Mouse (Mus musculus) embryonic facial prominence, embryonic 11.5 days (tissue): ENCODE results near the gene Klrb1b. TPM values are rescaled to one million over a fixed set of nuclear protein-coding genes. Genes with fewer than 3 reads are reported as not detected.

Experiments used
- ATAC-seq: fragments of 200-750 bp; cut with Nextera tagmentation; replicated peaks from 2 replicates; pipeline ENCODE4 v1.8.0; 2017; ENCODE audit warnings: low read depth; ENCODE audit not compliant: insufficient number of reproducible peaks, low FRiP score, low TSS enrichment
- DNase-seq: peaks from one replicate; pipeline ENCODE4 v3.0.0-alpha.2; 2015; ENCODE audit warnings: low spot score
- H3K27ac ChIP-seq: fragments of 300-500 bp; sonication (generic); replicated peaks from 2 replicates; pipeline ENCODE4 v1.5.1; 2014; ENCODE audit warnings: mild to moderate bottlenecking, low read depth, low read length, control low read depth
- H3K27me3 ChIP-seq: fragments of 300-500 bp; sonication (generic); 2 replicates; pipeline ENCODE4 v1.6.1; 2014; ENCODE audit warnings: mild to moderate bottlenecking, low read length, moderate library complexity, mixed read lengths; ENCODE audit not compliant: control insufficient read depth, insufficient read depth
- H3K36me3 ChIP-seq: fragments of 300-500 bp; sonication (generic); replicated peaks from 2 replicates; pipeline ENCODE4 v1.6.1; 2014; ENCODE audit warnings: low read depth, mild to moderate bottlenecking, low read length, moderate library complexity, mixed read lengths; ENCODE audit not compliant: control insufficient read depth, insufficient read depth
- H3K4me1 ChIP-seq: fragments of 300-500 bp; sonication (generic); 2 replicates; pipeline ENCODE4 v1.6.1; 2014; ENCODE audit warnings: low read length, mixed read lengths; ENCODE audit not compliant: control insufficient read depth, insufficient read depth
- H3K4me2 ChIP-seq: fragments of 300-500 bp; sonication (generic); 2 replicates; pipeline ENCODE4 v1.6.1; 2014; ENCODE audit warnings: low read depth, mild to moderate bottlenecking, control low read depth, low read length, moderate library complexity
- H3K4me3 ChIP-seq: fragments of 300-500 bp; sonication (generic); 2 replicates; pipeline ENCODE4 v1.5.1; 2014; ENCODE audit warnings: low read depth, low read length, control low read depth
- H3K9ac ChIP-seq: fragments of 300-500 bp; sonication (generic); replicated peaks from 2 replicates; pipeline ENCODE4 v1.6.1; 2014; ENCODE audit warnings: mild to moderate bottlenecking, control low read depth, low read length
- H3K9me3 ChIP-seq: fragments of 300-500 bp; sonication (generic); replicated peaks from 2 replicates; pipeline ENCODE4 v1.6.1; 2016; ENCODE audit warnings: mild to moderate bottlenecking, low read length, inconsistent platforms, mixed read lengths; ENCODE audit not compliant: control insufficient read depth
- WGBS: fragments of 180-500 bp; shearing (Covaris S2); extraction: QIAGEN DNeasy Blood & Tissue Kit; methylation state at CpG from one replicate; pipeline ENCODE4 v1.1.7; 2014; 5-methylcytosine and 5-hydroxymethylcytosine counted together
- polyA plus RNA-seq: library from polyadenylated mRNA; unstranded; fragments of >200 nt; fragmentation: Nextera tagmentation; extraction: Ambion mirVana; gene quantifications from 2 replicates; pipeline ENCODE4 v1.2.1, GENCODE M21; 2014

Gene Klrb1b
- polyA plus RNA-seq, 1 experiment from 2014 or later: not detected

- ATAC-seq (no peak), DNase-seq (no peak)
- 77% methylated on average over 3 of the region's 3 CpGs for WGBS
- H3K27me3 ChIP-seq: no peaks in the 10 kb centered on the region
- no peak overlapping the region for H3K9ac ChIP-seq
- no peaks in the 10 kb centered on the region for H3K36me3 ChIP-seq
- H3K4me2 ChIP-seq: no peak overlapping the region
- H3K4me1 ChIP-seq: no peaks in the 10 kb centered on the region
- no peak overlapping the region for H3K27ac ChIP-seq
- no peak overlapping the region for H3K4me3 ChIP-seq
- H3K9me3 ChIP-seq: no peaks in the 10 kb centered on the region
These were observed 26.6 kb upstream of the Klrb1b start for GRCm38 (mm10) chr6:128852766-128853165.

GRCm38 (mm10) chr6:128851151-128851550, 25.0 kb upstream of the Klrb1b start:
- H3K27ac ChIP-seq: no peak overlapping the region
- DNase-seq (no peak), ATAC-seq (no peak)
- no peaks in the 10 kb centered on the region for H3K36me3 ChIP-seq
- 82% methylated on average over 2 of the region's 2 CpGs for WGBS
- no peak overlapping the region for H3K9ac ChIP-seq
- H3K4me2 ChIP-seq: no peak overlapping the region
- no peak overlapping the region for H3K4me3 ChIP-seq
- no peaks in the 10 kb centered on the region for H3K9me3 ChIP-seq
- no peaks in the 10 kb centered on the region for H3K27me3 ChIP-seq
- H3K4me1 ChIP-seq: no peaks in the 10 kb centered on the region

- no peak for ATAC-seq
These were observed 24.5 kb upstream of the Klrb1b start for GRCm38 (mm10) chr6:128850671-128851070.

GRCm38 (mm10) chr6:128849902-128850301, 23.8 kb upstream of the Klrb1b start:
- ATAC-seq: no peak
- whole genome bisulfite sequencing: 55% methylated on average over 2 of the region's 2 CpGs
- no peak overlapping the region for H3K4me3 ChIP-seq

More at GRCm38 (mm10) chr6:128850671-128851070, 24.5 kb upstream of the Klrb1b start:
- H3K9me3 ChIP-seq: no peaks in the 10 kb centered on the region
- H3K4me1 ChIP-seq: no peaks in the 10 kb centered on the region
- H3K27ac ChIP-seq: no peak overlapping the region
- no peaks in the 10 kb centered on the region for H3K36me3 ChIP-seq
- WGBS: 87% methylated on average over 2 of the region's 2 CpGs
- no peak overlapping the region for H3K4me3 ChIP-seq
- no peak overlapping the region for H3K4me2 ChIP-seq
- H3K27me3 ChIP-seq: no peaks in the 10 kb centered on the region
- DNase-seq: no peak
- H3K9ac ChIP-seq: no peak overlapping the region

GRCm38 (mm10) chr6:128847401-128847800, 21.3 kb upstream of the Klrb1b start:
- H3K4me1 ChIP-seq: 0 out of 2 replicates have a peak, but pooled peaks cover 2% of the 10 kb centered on the region
- H3K36me3 ChIP-seq: no peaks in the 10 kb centered on the region
- H3K27me3 ChIP-seq: no peaks in the 10 kb centered on the region
- DNase-seq (no peak), ATAC-seq (no peak)
- no peak overlapping the region for H3K27ac ChIP-seq
- H3K4me2 ChIP-seq: no peak overlapping the region
- no peaks in the 10 kb centered on the region for H3K9me3 ChIP-seq
- no peak overlapping the region for H3K9ac ChIP-seq
- H3K4me3 ChIP-seq: no peak overlapping the region
- 85% methylated on average over 4 of the region's 4 CpGs for WGBS

More at GRCm38 (mm10) chr6:128849902-128850301, 23.8 kb upstream of the Klrb1b start:
- H3K4me2 ChIP-seq: no peak overlapping the region
- H3K36me3 ChIP-seq: no peaks in the 10 kb centered on the region
- no peak overlapping the region for H3K27ac ChIP-seq
- H3K4me1 ChIP-seq: no peaks in the 10 kb centered on the region
- H3K9ac ChIP-seq: no peak overlapping the region
- no peaks in the 10 kb centered on the region for H3K27me3 ChIP-seq
- no peaks in the 10 kb centered on the region for H3K9me3 ChIP-seq
- peak; percentile 78 for DNase-seq

GRCm38 (mm10) chr6:128845998-128846542, 19.9 kb upstream of the Klrb1b start:
- ATAC-seq (no peak), DNase-seq (no peak)
- Histone ChIP-seq H3K4me3 (no peak overlapping the region), H3K27ac (no peak overlapping the region), H3K36me3 (no peaks in the 10 kb centered on the region), H3K9ac (no peak overlapping the region), H3K27me3 (no peaks in the 10 kb centered on the region), H3K9me3 (no peaks in the 10 kb centered on the region), H3K4me1 (0 out of 2 replicates have a peak, but pooled peaks cover 2% of the 10 kb centered on the region), H3K4me2 (no peak overlapping the region)
- 65% methylated on average over 6 of the region's 9 CpGs for WGBS

GRCm38 (mm10) chr6:128845319-128845979, 19.3 kb upstream of the Klrb1b start:
- no peak overlapping the region for H3K4me3 ChIP-seq
- DNase-seq: peak; percentile 95
- no peaks in the 10 kb centered on the region for H3K9me3 ChIP-seq
- H3K27me3 ChIP-seq: no peaks in the 10 kb centered on the region
- 0 out of 2 replicates have a peak, but pooled peaks cover 2% of the 10 kb centered on the region for H3K4me1 ChIP-seq
- no peaks in the 10 kb centered on the region for H3K36me3 ChIP-seq
- no peak overlapping the region for H3K9ac ChIP-seq
- WGBS: 30% methylated on average over 7 of the region's 7 CpGs
- ATAC-seq: no peak; the same call in 1 of the 2 replicates
- no peak overlapping the region for H3K27ac ChIP-seq
- H3K4me2 ChIP-seq: no peak overlapping the region

GRCm38 (mm10) chr6:128844586-128845080, 18.5 kb upstream of the Klrb1b start:
- H3K4me3 ChIP-seq: no peak overlapping the region
- H3K9ac ChIP-seq: no peak overlapping the region
- no peak overlapping the region for H3K27ac ChIP-seq
- DNase-seq: no peak
- no peaks in the 10 kb centered on the region for H3K36me3 ChIP-seq
- H3K9me3 ChIP-seq: no peaks in the 10 kb centered on the region
- WGBS: 82% methylated on average over 5 of the region's 5 CpGs
- no peak for ATAC-seq
- H3K4me2 ChIP-seq: no peak overlapping the region
- H3K27me3 ChIP-seq: no peaks in the 10 kb centered on the region
- H3K4me1 ChIP-seq: 0 out of 2 replicates have a peak, but pooled peaks cover 2% of the 10 kb centered on the region
